Comparison of ENCODE assay signal across 10 mouse cellular contexts in genomic region chr6:147506074-147506473, GRCm38 (mm10). TPM values are rescaled to one million over a fixed set of nuclear protein-coding genes. Genes with fewer than 3 reads are reported as not detected.
A peak's percentile ranks its signal among the peaks of the same experiment; 100 is the strongest.
DNase-seq lines count a peak whose midpoint lies in the region; ATAC-seq and TF ChIP-seq lines count a peak whose summit lies in the region.
"Had no signal": no experiment of that assay in that cellular context is flagged by ENCODE, and none has a peak within 500 bp of the region (broad histone marks: within the 10 kb centered on the region; RNA-seq: fewer than 3 reads in every experiment).

No protein-coding gene starts in this region.

- ATAC-seq in embryonic facial prominence, embryonic 14.5 days (ENCODE audit: low read depth): peak; percentile 72
- no peak for ATAC-seq in heart, embryonic 13.5 days (ENCODE audit: extremely low read depth, insufficient number of reproducible peaks, low FRiP score, low TSS enrichment)
- ATAC-seq in stomach, postnatal 0 days (ENCODE audit: low FRiP score, low TSS enrichment): 0 out of 2 replicates have a peak, but pooled peaks have one; percentile 38
- ATAC-seq in forebrain, embryonic 13.5 days: no peak
- ATAC-seq: midbrain, embryonic 16.5 days had no signal

- peak; percentile 81 for DNase-seq in embryonic facial prominence, embryonic 14.5 days (ENCODE audit: low spot score)
- DNase-seq in embryonic facial prominence, embryonic 10.5 days (ENCODE audit: low spot score): no peak
- DNase-seq in right cerebral cortex, postnatal 4 days: peak; percentile 11
- DNase-seq in right cerebral cortex, postnatal 14 days: no peak
- DNase-seq in stomach, postnatal 0 days (ENCODE audit: low spot score): no peak
- no peak for DNase-seq in midbrain, embryonic 10.5 days (ENCODE audit: low spot score)

- H3K4me1 ChIP-seq in embryonic facial prominence, embryonic 14.5 days (ENCODE audit: control insufficient read depth, insufficient read depth, low read length): peaks cover 26% of the 10 kb centered on the region
- H3K4me1 ChIP-seq in embryonic facial prominence, embryonic 10.5 days: no peaks in the 10 kb centered on the region
- peaks cover 28% of the 10 kb centered on the region for H3K4me1 ChIP-seq in heart, embryonic 13.5 days
- no peaks in the 10 kb centered on the region for H3K4me1 ChIP-seq in stomach, postnatal 0 days (replicated peaks; ENCODE audit: control insufficient read depth, insufficient read depth)
- no peaks in the 10 kb centered on the region for H3K4me1 ChIP-seq in midbrain, embryonic 10.5 days
- no peaks in the 10 kb centered on the region for H3K4me1 ChIP-seq in forebrain, embryonic 13.5 days

- no peak for TF ChIP-seq EP300 in stomach, postnatal 0 days (optimal IDR thresholded peaks at IDR 0.05)

- no peak overlapping the region for H3K27ac ChIP-seq in embryonic facial prominence, embryonic 14.5 days (replicated peaks; ENCODE audit: low read depth, low read length)
- no peak overlapping the region for H3K27ac ChIP-seq in embryonic facial prominence, embryonic 10.5 days (replicated peaks)
- peak overlapping the region; percentile 43 for H3K27ac ChIP-seq in heart, embryonic 13.5 days (replicated peaks)
- H3K27ac ChIP-seq in stomach, postnatal 0 days (replicated peaks): no peak overlapping the region
- H3K27ac ChIP-seq in midbrain, embryonic 10.5 days (replicated peaks): no peak overlapping the region
- no peak overlapping the region for H3K27ac ChIP-seq in forebrain, embryonic 13.5 days

- H3K9ac ChIP-seq in embryonic facial prominence, embryonic 14.5 days (ENCODE audit: low read depth, low read length): no peak overlapping the region
- peak overlapping the region; percentile 48; the same call in 1 of the 2 replicates for H3K9ac ChIP-seq in heart, embryonic 13.5 days
- no peak overlapping the region for H3K9ac ChIP-seq in stomach, postnatal 0 days (ENCODE audit: low read length)
- no peak overlapping the region for H3K9ac ChIP-seq in forebrain, embryonic 13.5 days
- H3K9ac ChIP-seq: limb, embryonic 15.5 days had no signal

- no peak for TF ChIP-seq CTCF in stomach, postnatal 0 days (IDR thresholded peaks at IDR 0.05; ENCODE audit: low read depth)

- H3K27me3 ChIP-seq in embryonic facial prominence, embryonic 14.5 days (replicated peaks; ENCODE audit: control insufficient read depth, insufficient read depth, low read length): no peaks in the 10 kb centered on the region
- H3K27me3 ChIP-seq in embryonic facial prominence, embryonic 10.5 days (replicated peaks; ENCODE audit: low read depth, poor library complexity, severe bottlenecking): no peaks in the 10 kb centered on the region
- no peaks in the 10 kb centered on the region for H3K27me3 ChIP-seq in heart, embryonic 13.5 days (replicated peaks)
- H3K27me3 ChIP-seq in stomach, postnatal 0 days (ENCODE audit: control insufficient read depth, insufficient read depth, low read length): no peaks in the 10 kb centered on the region
- H3K27me3 ChIP-seq in midbrain, embryonic 10.5 days (ENCODE audit: low read depth, poor library complexity, severe bottlenecking): no peaks in the 10 kb centered on the region
- H3K27me3 ChIP-seq in forebrain, embryonic 13.5 days: no peaks in the 10 kb centered on the region
- H3K27me3 ChIP-seq: limb, embryonic 15.5 days had no signal

- H3K4me3 ChIP-seq in embryonic facial prominence, embryonic 14.5 days (ENCODE audit: low read depth, low read length): no peak overlapping the region
- no peak overlapping the region for H3K4me3 ChIP-seq in embryonic facial prominence, embryonic 10.5 days
- peak overlapping the region; percentile 27 for H3K4me3 ChIP-seq in heart, embryonic 13.5 days
- no peak overlapping the region for H3K4me3 ChIP-seq in stomach, postnatal 0 days (ENCODE audit: low read depth, low read length)
- no peak overlapping the region for H3K4me3 ChIP-seq in midbrain, embryonic 10.5 days
- no peak overlapping the region for H3K4me3 ChIP-seq in forebrain, embryonic 13.5 days
- H3K4me3 ChIP-seq: limb, embryonic 15.5 days had no signal

- no peaks in the 10 kb centered on the region for H3K36me3 ChIP-seq in embryonic facial prominence, embryonic 14.5 days (ENCODE audit: control insufficient read depth, insufficient read depth, low read length)
- H3K36me3 ChIP-seq in embryonic facial prominence, embryonic 10.5 days (replicated peaks): no peaks in the 10 kb centered on the region
- no peaks in the 10 kb centered on the region for H3K36me3 ChIP-seq in heart, embryonic 13.5 days
- H3K36me3 ChIP-seq in stomach, postnatal 0 days (ENCODE audit: control insufficient read depth, insufficient read depth, low read length): no peaks in the 10 kb centered on the region
- no peaks in the 10 kb centered on the region for H3K36me3 ChIP-seq in midbrain, embryonic 10.5 days
- H3K36me3 ChIP-seq in forebrain, embryonic 13.5 days (ENCODE audit: poor library complexity, severe bottlenecking): no peaks in the 10 kb centered on the region
- H3K36me3 ChIP-seq: limb, embryonic 15.5 days had no signal

- H3K4me2 ChIP-seq in embryonic facial prominence, embryonic 14.5 days (ENCODE audit: low read depth, low read length): no peak overlapping the region
- peak overlapping the region; percentile 61 for H3K4me2 ChIP-seq in heart, embryonic 13.5 days
- no peak overlapping the region for H3K4me2 ChIP-seq in stomach, postnatal 0 days (replicated peaks; ENCODE audit: low read depth)
- no peak overlapping the region for H3K4me2 ChIP-seq in forebrain, embryonic 13.5 days
- H3K4me2 ChIP-seq: limb, embryonic 15.5 days had no signal

- H3K9me3 ChIP-seq in embryonic facial prominence, embryonic 14.5 days (ENCODE audit: control insufficient read depth, low read length): no peaks in the 10 kb centered on the region
- H3K9me3 ChIP-seq in embryonic facial prominence, embryonic 10.5 days: no peaks in the 10 kb centered on the region
- no peaks in the 10 kb centered on the region for H3K9me3 ChIP-seq in heart, embryonic 13.5 days
- H3K9me3 ChIP-seq in stomach, postnatal 0 days (ENCODE audit: control insufficient read depth, low read length): no peaks in the 10 kb centered on the region
- H3K9me3 ChIP-seq in midbrain, embryonic 10.5 days (replicated peaks): no peaks in the 10 kb centered on the region
- no peaks in the 10 kb centered on the region for H3K9me3 ChIP-seq in forebrain, embryonic 13.5 days (replicated peaks)
- H3K9me3 ChIP-seq: limb, embryonic 15.5 days had no signal

- WGBS in embryonic facial prominence, embryonic 14.5 days: 40% methylated on average over 9 of the region's 9 CpGs
- WGBS in embryonic facial prominence, embryonic 10.5 days: 85% methylated on average over 9 of the region's 9 CpGs
- 19% methylated on average over 9 of the region's 9 CpGs for WGBS in heart, embryonic 13.5 days
- WGBS in stomach, postnatal 0 days: 35% methylated on average over 9 of the region's 9 CpGs
- 87% methylated on average over 9 of the region's 9 CpGs for WGBS in midbrain, embryonic 10.5 days
- WGBS in forebrain, embryonic 13.5 days: 84% methylated on average over 9 of the region's 9 CpGs

RNA-seq across cellular contexts. Expression of gene Ccdc91, which starts 30.4 kb away (rescaled TPM):
- 24.9 and 28.7 TPM in 2 replicates for polyA plus RNA-seq in embryonic facial prominence, embryonic 14.5 days (2014; fragmentation: Nextera tagmentation; extraction: Ambion mirVana)
- 27.0 and 29.7 TPM in 2 replicates for polyA plus RNA-seq in embryonic facial prominence, embryonic 10.5 days (2016; fragmentation: Nextera tagmentation; extraction: Ambion mirVana)
- 21.1 and 23.8 TPM in 2 replicates for polyA plus RNA-seq in heart, embryonic 13.5 days (2015; fragmentation: Nextera tagmentation; extraction: Ambion mirVana)
- polyA plus RNA-seq in stomach, postnatal 0 days (2015; fragmentation: Nextera tagmentation; extraction: Ambion mirVana): 16.2 and 17.2 TPM in 2 replicates
- polyA plus RNA-seq in midbrain, embryonic 10.5 days (2016; fragmentation: Nextera tagmentation; extraction: Ambion mirVana): 29.5 and 32.3 TPM in 2 replicates
- 31.4 and 32.4 TPM in 2 replicates for polyA plus RNA-seq in forebrain, embryonic 13.5 days (2015; fragmentation: Nextera tagmentation; extraction: Ambion mirVana)

Comparison
In these comparisons a context has a peak if more than half of its experiments do, and no peak if none do; other contexts are left out.
1. DNase-seq: peak in embryonic facial prominence, embryonic 14.5 days (single experiment) and right cerebral cortex, postnatal 4 days (single experiment); none in embryonic facial prominence, embryonic 10.5 days (single experiment), right cerebral cortex, postnatal 14 days (single experiment), stomach, postnatal 0 days (single experiment) and midbrain, embryonic 10.5 days (single experiment).
2. ATAC-seq: peak in embryonic facial prominence, embryonic 14.5 days (single experiment) and stomach, postnatal 0 days (single experiment); none in heart, embryonic 13.5 days (single experiment) and forebrain, embryonic 13.5 days (single experiment).